Mouse (Mus musculus) ES-E14 (cell line): ENCODE results near the gene Il16.

Source experiments
- CHD2 ChIP-seq: IDR thresholded peaks from 2 replicates; pipeline ENCODE4 v1.6.1; 2014; ENCODE audit warnings: mild to moderate bottlenecking, low read depth, low read length, inconsistent platforms
- ZC3H11A ChIP-seq: IDR thresholded peaks from 2 replicates; pipeline ENCODE4 v1.6.1; 2012; ENCODE audit warnings: low read depth, mild to moderate bottlenecking, inconsistent platforms, low read length, borderline replicate concordance
- ZNF384 ChIP-seq: IDR thresholded peaks from 2 replicates; pipeline ENCODE4 v1.6.1; 2012; ENCODE audit warnings: low read depth, low read length, inconsistent platforms

DNA sequence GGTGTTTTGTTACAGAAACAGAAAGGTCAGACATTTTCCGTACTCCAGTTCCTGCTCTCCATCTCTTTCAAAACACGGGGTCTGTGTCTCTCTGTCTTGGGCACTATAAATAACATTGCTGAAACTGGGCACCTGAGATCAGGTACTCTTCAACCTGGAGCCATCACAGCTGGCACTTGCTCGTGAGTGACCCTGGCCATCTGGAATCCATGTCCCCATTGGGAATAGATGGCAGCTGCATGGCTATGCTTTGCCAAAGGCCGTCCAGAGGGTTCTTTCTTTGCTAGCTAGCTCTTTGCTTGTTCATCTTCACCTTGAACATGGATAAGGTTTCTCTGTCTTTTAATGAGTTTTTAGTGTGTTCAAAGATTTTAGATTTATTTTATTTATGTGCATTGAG lies 35.4 kb upstream of the Il16 start:
- TF ChIP-seq CHD2 (no peak), ZC3H11A (no peak), ZNF384 (no peak)
